Mouse (Mus musculus): ENCODE measurements around the gene Pla2g2c. TPM values are rescaled to one million over a fixed set of nuclear protein-coding genes. Genes with fewer than 3 reads are reported as not detected.

Pla2g2c gene
- 0.47 TPM for polyA plus RNA-seq (2014; fragmentation: Illumina TruSeq; extraction: RNeasy Lipid Tissue Mini Kit (QIAGEN cat#74804); ENCODE audit: low read depth, low replicate concordance)

GRCm38 (mm10) chr4:138724354-138725126, at the start of gene Pla2g2c:
Gene Pla2g2c (plus strand): TSS chr4:138724792.

GRCm38 (mm10) chr4:138737031-138737430, 12.4 kb downstream of the Pla2g2c start, which contains the start of gene Ubxn10:
Gene Ubxn10 (minus strand): TSS chr4:138737167.

DNA sequence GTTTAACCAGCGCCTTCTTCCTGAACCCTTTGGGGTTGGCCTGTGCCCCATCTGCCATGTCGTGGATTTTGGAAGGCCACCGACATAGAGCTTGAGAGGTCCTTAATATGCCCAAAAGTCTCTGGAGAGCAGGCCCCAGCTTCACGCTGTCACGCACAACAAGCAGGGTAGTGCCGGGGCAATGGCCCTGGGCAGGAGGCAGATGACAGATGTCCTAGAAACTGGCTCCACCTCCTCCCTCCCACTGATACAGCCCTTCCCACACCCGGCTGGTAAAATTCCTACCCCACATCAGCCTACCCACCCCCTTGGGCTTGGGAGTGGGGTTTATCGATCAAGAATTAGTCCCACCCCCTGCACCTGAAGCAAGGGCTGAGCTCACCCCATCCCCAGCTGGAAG, 32.8 kb downstream of the Pla2g2c start, which contains the start of gene Pla2g2f:
Gene Pla2g2f (minus strand): TSS at position 211 of the 400 bp plus-strand sequence.

DNA sequence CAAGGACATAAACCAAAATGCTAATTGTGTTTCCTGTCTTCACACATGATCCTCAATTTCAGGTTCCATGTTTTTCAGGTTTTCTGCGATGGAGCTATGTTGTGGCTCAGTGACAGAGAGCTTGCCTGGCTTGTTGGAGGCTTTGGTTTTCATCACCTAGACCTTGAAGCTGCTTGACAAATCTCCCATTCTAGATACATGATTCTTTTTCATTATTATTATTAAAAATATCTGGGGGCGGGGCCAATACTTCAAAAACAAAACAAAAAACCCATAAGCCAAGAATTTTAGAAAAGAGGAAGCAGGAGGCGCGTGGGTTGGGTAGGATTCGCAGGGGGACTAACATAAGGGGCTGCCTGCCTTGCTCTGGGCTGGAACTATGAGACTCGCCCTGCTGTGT, 50.8 kb downstream of the Pla2g2c start, which contains the start of gene Pla2g2d:
Gene Pla2g2d (plus strand): TSS at position 301 of the 400 bp plus-strand sequence.

Other genes with a start within 250 kb of the Pla2g2c start
- 0.25 TPM for gene Vwa5b1, start 88.9 kb upstream of the Pla2g2c start, polyA plus RNA-seq (2014; fragmentation: Illumina TruSeq; extraction: RNeasy Lipid Tissue Mini Kit (QIAGEN cat#74804); ENCODE audit: low read depth, low replicate concordance)
- gene Ubxn10, start 12.4 kb downstream of the Pla2g2c start, polyA plus RNA-seq (2014; fragmentation: Illumina TruSeq; extraction: RNeasy Lipid Tissue Mini Kit (QIAGEN cat#74804); ENCODE audit: low read depth, low replicate concordance): 2.7 TPM
- 4.2 TPM for gene Pla2g2f, start 32.8 kb downstream of the Pla2g2c start, polyA plus RNA-seq (2014; fragmentation: Illumina TruSeq; extraction: RNeasy Lipid Tissue Mini Kit (QIAGEN cat#74804); ENCODE audit: low read depth, low replicate concordance)
- gene Pla2g2d, start 50.9 kb downstream of the Pla2g2c start, polyA plus RNA-seq (2014; fragmentation: Illumina TruSeq; extraction: RNeasy Lipid Tissue Mini Kit (QIAGEN cat#74804); ENCODE audit: low read depth, low replicate concordance): 3.4 TPM
- gene Pla2g5, start 138.7 kb downstream of the Pla2g2c start, polyA plus RNA-seq (2014; fragmentation: Illumina TruSeq; extraction: RNeasy Lipid Tissue Mini Kit (QIAGEN cat#74804); ENCODE audit: low read depth, low replicate concordance): 12.1 TPM
- not detected for gene Gm13030, start 149.2 kb downstream of the Pla2g2c start, polyA plus RNA-seq (2014; fragmentation: Illumina TruSeq; extraction: RNeasy Lipid Tissue Mini Kit (QIAGEN cat#74804); ENCODE audit: low read depth, low replicate concordance)
- not detected for gene Pla2g2e, start 153.2 kb downstream of the Pla2g2c start, polyA plus RNA-seq (2014; fragmentation: Illumina TruSeq; extraction: RNeasy Lipid Tissue Mini Kit (QIAGEN cat#74804); ENCODE audit: low read depth, low replicate concordance)
- 3.4 TPM for gene Otud3, start 189.2 kb downstream of the Pla2g2c start, polyA plus RNA-seq (2014; fragmentation: Illumina TruSeq; extraction: RNeasy Lipid Tissue Mini Kit (QIAGEN cat#74804); ENCODE audit: low read depth, low replicate concordance)
- 10.6 TPM for gene Rnf186, start 242.3 kb downstream of the Pla2g2c start, polyA plus RNA-seq (2014; fragmentation: Illumina TruSeq; extraction: RNeasy Lipid Tissue Mini Kit (QIAGEN cat#74804); ENCODE audit: low read depth, low replicate concordance)
- gene Tmco4, start 248.1 kb downstream of the Pla2g2c start, polyA plus RNA-seq (2014; fragmentation: Illumina TruSeq; extraction: RNeasy Lipid Tissue Mini Kit (QIAGEN cat#74804); ENCODE audit: low read depth, low replicate concordance): 8.0 TPM